Mouse (Mus musculus): ENCODE results near the gene Tmem121.
"Not testable (repeated sequence)": the region's sequence is repeated elsewhere in the genome, so short reads cannot be mapped to it uniquely, and the experiment has no call there.

DNA sequence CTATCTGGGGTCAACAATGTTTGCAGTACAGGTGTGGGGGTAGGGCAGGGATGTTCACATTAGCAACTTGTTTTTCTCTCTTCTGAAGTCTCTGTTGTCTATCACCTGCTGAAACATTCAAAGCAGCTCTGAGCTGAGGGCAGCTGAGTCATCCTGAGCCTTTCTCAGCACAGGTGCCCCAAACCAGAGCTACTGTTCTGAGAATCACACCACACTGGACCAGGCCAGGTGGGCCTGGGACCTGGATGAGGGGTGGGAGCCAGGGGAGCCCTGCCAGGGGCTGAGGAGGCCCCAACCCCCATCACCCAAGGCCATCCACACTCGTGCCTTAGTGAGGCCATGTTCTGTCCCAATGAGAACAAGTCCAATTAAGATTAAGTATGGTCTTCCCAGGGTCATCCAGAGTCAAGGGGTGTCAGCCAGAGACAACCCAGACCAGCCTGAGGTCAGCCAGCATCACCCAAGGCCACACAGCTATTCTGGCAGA, 46.6 kb downstream of the Tmem121 start:
- not testable (repeated sequence) for TF ChIP-seq CTCF (IDR thresholded peaks at IDR 0.05; ENCODE audit: borderline replicate concordance, extremely low read depth, insufficient read depth, insufficient read length); POLR2A (IDR thresholded peaks at IDR 0.05; ENCODE audit: borderline replicate concordance, extremely low read depth, insufficient read depth, insufficient read length, poor library complexity, severe bottlenecking)
